Mouse (Mus musculus) adrenal gland, adult 2 months (tissue): ENCODE data around the gene Il3. TPM values are rescaled to one million over a fixed set of nuclear protein-coding genes. Genes with fewer than 3 reads are reported as not detected.
A peak's percentile ranks its signal among the peaks of the same experiment; 100 is the strongest.
"Not testable (repeated sequence)": the region's sequence is repeated elsewhere in the genome, so short reads cannot be mapped to it uniquely, and the experiment has no call there.

ENCODE experiments used
- DNase-seq: peaks from one replicate; pipeline ENCODE4 v3.0.0; 2021
- long read RNA-seq: library from polyadenylated mRNA; stranded (forward); transcript quantifications from one replicate; pipeline ENCODE4 v2.0.0, GENCODE M21; 2021
- polyA plus RNA-seq: library from polyadenylated mRNA; depleted of rRNA; stranded (reverse); fragments of >200 nt; gene quantifications from 2 replicates; pipeline ENCODE4 v1.2.3, GENCODE M21; 2012; rRNA removed
- total RNA-seq, 2 experiments: library from RNA; stranded (reverse); gene quantifications; 2 replicates each; pipeline ENCODE4 v1.2.3; 2021

Il3 gene
- total RNA-seq = not detected
- polyA plus RNA-seq = not detected in 2 replicates
- long read RNA-seq = 0 reads

GRCm38 (mm10) chr11:54267177-54267576 is at the start of gene Il3:
TSS of gene Il3 (minus strand) at chr11:54267277.
- DNase-seq = no peak

DNA sequence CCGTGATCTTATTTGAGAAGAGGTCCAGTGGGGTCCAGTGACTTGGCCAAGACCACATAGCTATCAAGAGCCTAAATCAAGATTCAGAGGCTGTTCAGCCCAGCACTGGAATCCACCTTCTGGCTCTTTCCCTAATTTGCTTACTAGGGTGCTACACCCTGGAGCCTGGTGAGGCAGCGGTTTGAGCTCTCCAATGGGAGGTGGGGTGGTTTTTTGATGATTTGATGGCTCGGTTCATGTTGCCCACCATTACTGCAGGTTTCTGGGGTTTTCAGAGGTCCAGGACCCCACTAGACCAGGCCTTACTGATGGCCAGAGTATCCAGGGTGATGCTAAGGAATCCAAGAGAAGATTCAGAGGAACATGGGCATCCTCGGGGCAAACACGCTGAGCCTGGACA is 48.3 kb upstream of the Il3 start:
- DNase-seq = no peak

- peak; percentile 21 for DNase-seq
Measured at GRCm38 (mm10) chr11:54314740-54315139, 47.7 kb upstream of the Il3 start.

GRCm38 (mm10) chr11:54313391-54314360 is 46.6 kb upstream of the Il3 start:
- no peak for DNase-seq

DNA sequence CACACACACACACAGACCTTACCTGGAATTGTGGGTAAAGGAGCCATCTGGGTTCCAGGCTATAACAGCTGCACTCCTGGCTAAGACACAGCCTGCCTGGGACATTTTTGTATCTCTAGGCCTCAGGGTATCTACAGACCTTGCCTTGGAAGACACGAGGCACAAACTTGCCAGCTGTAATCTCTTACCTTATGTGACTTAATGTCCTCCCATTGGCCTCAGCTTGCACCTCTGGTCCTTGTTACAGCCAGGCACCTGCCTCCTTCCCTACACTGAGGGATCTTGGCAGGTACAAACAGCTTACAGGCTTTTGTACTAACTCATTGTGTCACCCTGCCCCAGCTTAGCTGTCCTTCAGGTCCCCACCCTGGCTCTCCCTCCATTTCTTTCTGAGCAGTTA is 45.5 kb upstream of the Il3 start:
- DNase-seq = no peak

DNA sequence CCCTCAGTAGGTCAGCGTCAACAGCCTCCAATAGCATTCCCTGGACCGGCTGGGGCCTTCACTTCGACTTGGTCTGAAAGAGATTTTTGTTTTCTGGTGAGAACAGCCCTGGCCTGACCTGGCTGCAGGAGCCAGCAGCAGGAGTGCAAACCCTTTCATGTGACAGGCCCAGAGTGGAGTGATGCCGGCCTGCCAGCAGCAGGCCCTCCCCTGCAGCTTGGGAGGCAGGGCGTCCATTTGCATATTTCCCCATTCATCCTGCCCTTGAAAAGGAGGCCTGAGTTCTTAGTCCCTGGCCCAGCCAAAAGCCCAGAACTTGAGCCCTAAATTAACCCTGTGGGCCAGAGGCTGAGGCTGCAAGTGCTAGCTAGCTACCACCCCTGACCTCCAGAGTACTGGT is 44.9 kb upstream of the Il3 start:
- DNase-seq = peak; percentile 82

DNA sequence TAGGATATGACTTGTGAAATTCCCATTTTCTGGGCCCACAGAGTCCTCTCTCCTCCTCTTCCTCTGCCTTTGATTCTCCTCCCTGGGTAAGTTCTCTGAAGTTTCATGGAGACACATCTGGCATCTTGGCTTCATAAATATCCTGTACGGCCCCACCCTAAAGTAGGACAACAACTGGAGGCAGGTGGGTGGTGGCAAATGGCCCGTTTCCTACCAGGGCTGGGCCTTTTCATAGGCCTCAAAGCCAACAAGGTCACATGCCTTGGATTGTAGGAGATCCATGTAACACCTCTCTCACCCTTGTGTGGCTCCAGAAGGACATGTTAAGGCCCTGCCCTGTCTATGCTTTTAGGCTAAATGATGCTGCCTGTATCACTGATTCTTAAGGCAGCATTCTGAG is 43.5 kb upstream of the Il3 start:
- DNase-seq = no peak

- DNase-seq = peak; percentile 83
Measured at GRCm38 (mm10) chr11:54307139-54307816, 40.2 kb upstream of the Il3 start.

DNA sequence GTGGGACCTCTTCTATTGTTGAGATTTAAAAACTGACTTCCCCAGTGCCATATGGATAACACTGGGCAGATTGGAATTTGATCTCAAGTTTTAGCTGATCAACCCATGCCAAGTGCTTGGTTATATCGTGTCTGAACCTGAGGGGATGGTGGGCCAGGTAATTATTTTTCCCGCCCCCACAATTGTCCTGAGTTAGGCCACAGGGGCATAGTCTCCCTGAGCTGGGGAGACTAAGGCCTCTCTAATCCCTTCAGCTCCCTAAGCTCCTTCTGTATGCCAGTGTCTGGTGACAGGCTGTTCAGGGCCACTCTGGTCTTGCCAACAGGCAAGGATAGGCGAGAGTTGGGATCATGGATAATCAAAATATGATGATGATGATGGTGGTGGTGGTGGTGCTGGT is 38.3 kb upstream of the Il3 start:
- DNase-seq = no peak

GRCm38 (mm10) chr11:54304471-54304873 is 37.4 kb upstream of the Il3 start:
- DNase-seq = no peak

- DNase-seq = peak; percentile 10
Measured at GRCm38 (mm10) chr11:54303728-54304470, 36.8 kb upstream of the Il3 start, which contains the start of gene Acsl6. TSS of gene Acsl6 (plus strand) at chr11:54303798.

GRCm38 (mm10) chr11:54303076-54303727 is 36.1 kb upstream of the Il3 start:
- DNase-seq = peak; percentile 17

DNA sequence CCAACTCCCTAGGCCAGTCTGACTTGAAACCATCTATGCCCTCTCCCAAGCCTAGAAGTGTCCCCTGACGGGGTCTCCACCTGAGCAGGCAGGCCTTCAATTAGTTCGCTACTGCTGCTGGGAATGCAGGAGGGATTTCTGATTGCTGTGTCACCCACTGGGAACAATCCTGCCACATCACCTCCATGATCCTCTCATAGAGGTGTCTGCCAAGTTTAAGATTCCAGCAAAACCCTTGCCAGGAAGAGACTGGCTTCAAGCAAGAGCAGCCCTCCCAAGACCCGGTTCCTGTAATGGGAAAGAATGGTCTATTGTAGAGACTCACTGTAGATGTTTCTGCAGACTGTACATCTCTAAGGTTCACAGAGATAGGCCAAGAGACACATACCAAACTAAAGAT is 35.5 kb upstream of the Il3 start:
- DNase-seq = no peak

GRCm38 (mm10) chr11:54301994-54302393 is 34.9 kb upstream of the Il3 start:
- no peak for DNase-seq

- DNase-seq = no peak
Measured at GRCm38 (mm10) chr11:54298777-54299176, 31.7 kb upstream of the Il3 start.

- not testable (repeated sequence) for DNase-seq
Measured at GRCm38 (mm10) chr11:54297471-54297870, 30.4 kb upstream of the Il3 start.

DNA sequence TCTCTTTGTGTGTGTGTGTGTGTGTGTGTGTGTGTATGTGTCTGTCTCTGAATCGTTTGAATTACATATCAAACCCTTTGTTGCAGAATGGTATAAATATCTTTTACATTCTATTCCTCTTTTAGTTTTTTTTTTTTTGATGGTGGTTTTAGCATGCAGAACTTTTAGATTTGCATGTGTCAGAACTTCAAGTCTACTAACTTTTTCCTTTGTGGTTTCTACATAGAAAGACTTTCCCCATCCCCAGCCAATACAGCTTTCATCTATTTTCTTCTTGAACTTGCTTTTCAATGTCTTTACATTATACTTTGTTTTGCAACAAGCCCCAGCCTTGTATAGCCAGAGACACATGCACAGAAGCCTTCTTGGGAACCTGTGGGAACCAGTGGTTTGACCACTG is 29.7 kb upstream of the Il3 start:
- no peak for DNase-seq

GRCm38 (mm10) chr11:54295971-54296370 is 28.9 kb upstream of the Il3 start:
- DNase-seq = no peak

GRCm38 (mm10) chr11:54293980-54294807 is 27.1 kb upstream of the Il3 start:
- DNase-seq = no peak

DNA sequence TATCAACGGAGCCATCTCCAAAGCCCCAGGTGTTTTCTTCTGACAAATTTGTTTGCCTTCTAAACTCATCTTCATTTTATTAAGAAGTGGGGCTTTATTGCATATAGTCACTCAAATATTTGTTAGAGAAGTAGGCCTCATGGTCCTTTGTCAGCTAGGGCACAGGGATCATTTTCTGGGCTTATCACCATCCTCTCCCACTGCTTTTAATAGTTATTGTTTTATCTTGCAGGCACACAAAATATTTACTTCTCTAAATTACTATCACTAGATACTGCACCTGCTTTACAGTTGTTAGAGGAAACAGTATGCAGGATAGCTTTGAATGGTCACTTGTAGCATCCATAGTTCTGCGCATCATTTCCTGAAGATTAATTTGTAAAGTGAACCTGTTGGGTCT is 25.1 kb upstream of the Il3 start:
- DNase-seq = no peak
